Mouse (Mus musculus) MEL (cell line): ENCODE results near the gene Wnt3. TPM values are rescaled to one million over a fixed set of nuclear protein-coding genes. Genes with fewer than 3 reads are reported as not detected.

Source experiments
- DNase-seq: peaks from one replicate; pipeline ENCODE4 v3.0.0; 2011; ENCODE audit warnings: low read depth, low spot score
- H3K27ac ChIP-seq: 2 replicates; pipeline ENCODE4 v1.5.1; 2012; ENCODE audit warnings: low read depth, mild to moderate bottlenecking, control low read depth, low read length, moderate library complexity; ENCODE audit not compliant: control insufficient read depth
- H3K27me3 ChIP-seq, 2 experiments: fragments of 150-350 bp in 1 of 2; sonication (generic) in 1 of 2; 2 replicates each; pipeline ENCODE4 v1.6.1; 2012; ENCODE audit warnings: low read length in 2 of 2, mild to moderate bottlenecking in 2 of 2, improper control_type of control experiment in 1 of 2, moderate library complexity in 1 of 2; ENCODE audit not compliant: insufficient read depth in 2 of 2, control insufficient read depth in 1 of 2
- H3K36me3 ChIP-seq, 2 experiments: 2 replicates each; pipeline ENCODE4 v1.6.1; 2012 to 2014; ENCODE audit warnings: low read length in 2 of 2, improper control_type of control experiment in 1 of 2, inconsistent platforms in 1 of 2, mild to moderate bottlenecking in 1 of 2; ENCODE audit not compliant: insufficient read depth in 2 of 2, control insufficient read depth in 1 of 2
- H3K4me1 ChIP-seq, 2 experiments: fragments of 150-350 bp in 1 of 2; sonication (generic) in 1 of 2; 2 replicates each; pipeline ENCODE4 v1.6.1; 2012; ENCODE audit warnings: low read length in 2 of 2, improper control_type of control experiment in 1 of 2, mild to moderate bottlenecking in 1 of 2; ENCODE audit not compliant: insufficient read depth in 2 of 2, control insufficient read depth in 1 of 2
- H3K4me3 ChIP-seq, 2 experiments: fragments of 150-350 bp in 1 of 2; sonication (generic) in 1 of 2; 2 replicates each; pipeline ENCODE4 v1.5.1; 2012; ENCODE audit warnings: low read depth in 2 of 2, low read length in 2 of 2, mild to moderate bottlenecking in 2 of 2, moderate library complexity in 2 of 2, control low read depth in 1 of 2, improper control_type of control experiment in 1 of 2; ENCODE audit not compliant: control insufficient read depth in 1 of 2, insufficient read depth in 1 of 2
- H3K79me2 ChIP-seq: 2 replicates; pipeline ENCODE4 v1.6.1; 2012; ENCODE audit warnings: mild to moderate bottlenecking, low read length, moderate library complexity; ENCODE audit not compliant: control insufficient read depth, poor library complexity, insufficient read depth
- H3K9ac ChIP-seq: 2 replicates; pipeline ENCODE4 v1.6.1; 2012; ENCODE audit warnings: low read depth, mild to moderate bottlenecking, control low read depth, low read length, moderate library complexity; ENCODE audit not compliant: control insufficient read depth, poor library complexity, severe bottlenecking
- H3K9me3 ChIP-seq: fragments of 150-350 bp; sonication (generic); replicated peaks from 2 replicates; pipeline ENCODE4 v1.6.1; 2012; ENCODE audit warnings: mild to moderate bottlenecking, low read length, improper control_type of control experiment, moderate library complexity; ENCODE audit not compliant: insufficient read depth
- CTCF ChIP-seq, 3 experiments: IDR thresholded peaks in 2 of 3; conservative IDR thresholded peaks in 1 of 3; 2 replicates each; pipeline ENCODE4 v1.5.1; 2011 to 2012; ENCODE audit warnings: low read length in 3 of 3, low read depth in 2 of 3, mild to moderate bottlenecking in 2 of 3, improper control_type of control experiment in 1 of 3, inconsistent platforms in 1 of 3, mixed read lengths in 1 of 3, moderate library complexity in 1 of 3; ENCODE audit not compliant: control insufficient read depth in 1 of 3, insufficient read depth in 1 of 3, poor library complexity in 1 of 3, severe bottlenecking in 1 of 3
- GABPA ChIP-seq: IDR thresholded peaks from 2 replicates; pipeline ENCODE4 v1.6.1; 2012; ENCODE audit warnings: low read depth, mild to moderate bottlenecking, inconsistent platforms, low read length, improper control_type of control experiment, moderate library complexity
- GATA1 ChIP-seq: IDR thresholded peaks from 2 replicates; pipeline ENCODE4 v1.6.1; 2011; ENCODE audit warnings: low read depth, low read length, improper control_type of control experiment
- POLR2A ChIP-seq, 2 experiments: IDR thresholded peaks; 2 replicates each; pipeline ENCODE4 v1.6.1; 2011 to 2012; ENCODE audit warnings: low read length in 2 of 2, mild to moderate bottlenecking in 2 of 2, control low read depth in 1 of 2, improper control_type of control experiment in 1 of 2, low read depth in 1 of 2, moderate library complexity in 1 of 2; ENCODE audit not compliant: control insufficient read depth in 1 of 2, insufficient read depth in 1 of 2, poor library complexity in 1 of 2
- TBP ChIP-seq: IDR thresholded peaks from 2 replicates; pipeline ENCODE4 v1.8.0; 2011; ENCODE audit warnings: low read depth, low read length, improper control_type of control experiment
- TCF12 ChIP-seq: IDR thresholded peaks from 2 replicates; pipeline ENCODE4 v1.6.1; 2014; ENCODE audit warnings: low read depth, mild to moderate bottlenecking, inconsistent platforms, low read length, improper control_type of control experiment, moderate library complexity
- ZMIZ1 ChIP-seq: IDR thresholded peaks from 2 replicates; pipeline ENCODE4 v1.6.1; 2012; ENCODE audit warnings: low read depth, mild to moderate bottlenecking, inconsistent platforms, low read length, improper control_type of control experiment, moderate library complexity
- ZNF384 ChIP-seq: IDR thresholded peaks from 2 replicates; pipeline ENCODE4 v1.6.1; 2012; ENCODE audit warnings: low read depth, mild to moderate bottlenecking, inconsistent platforms, low read length, improper control_type of control experiment
- polyA plus RNA-seq, 2 experiments: library from polyadenylated mRNA; stranded (reverse) in 1 of 2; unstranded in 1 of 2; fragments of >175 nt in 1 of 2; fragments of >200 nt in 1 of 2; gene quantifications; 2 replicates each; pipeline versions ENCODE4 v1.2.1 to v1.2.4; 2012; ENCODE audit warnings: low replicate concordance in 2 of 2, low read depth in 1 of 2; ENCODE audit not compliant: insufficient read length in 2 of 2, insufficient read depth in 1 of 2, missing spikeins in 1 of 2
- total RNA-seq: library from RNA; depleted of rRNA; stranded (reverse); fragments of 300-350 nt; gene quantifications from 2 replicates; pipeline ENCODE4 v1.2.3, GENCODE M21; 2012

Wnt3 gene
- total and polyA plus RNA-seq, 3 experiments, result not detected

GRCm38 (mm10) chr11:103838955-103839354 lies 65.0 kb downstream of the Wnt3 start:
- no peaks in the 10 kb centered on the region for H3K9me3 ChIP-seq
- no peaks in the 10 kb centered on the region for H3K4me1 ChIP-seq
- TF ChIP-seq ZNF384 (peak; percentile 54), POLR2A (IDR thresholded peaks at IDR 0.05; ENCODE audit: control insufficient read depth in 1 of 2, insufficient read depth in 1 of 2, low read depth in 1 of 2, low read length in 2 of 2, poor library complexity in 1 of 2) (no peak)
- H3K27ac ChIP-seq, result no peak overlapping the region
- H3K27me3 ChIP-seq, result no peaks in the 10 kb centered on the region
- no peak overlapping the region for H3K4me3 ChIP-seq
- H3K36me3 ChIP-seq, result peaks cover 0 to 2% of the 10 kb centered on the region in 2 experiments; a peak in 2 of 4 replicates
- no peak overlapping the region for H3K9ac ChIP-seq
- DNase-seq, result no peak
- H3K79me2 ChIP-seq, result no peaks in the 10 kb centered on the region

GRCm38 (mm10) chr11:103840834-103841233 lies 66.9 kb downstream of the Wnt3 start:
- Histone ChIP-seq H3K79me2 (no peaks in the 10 kb centered on the region), H3K9ac (no peak overlapping the region)
- TF ChIP-seq POLR2A (IDR thresholded peaks at IDR 0.05; ENCODE audit: control insufficient read depth in 1 of 2, insufficient read depth in 1 of 2, low read depth in 1 of 2, low read length in 2 of 2, poor library complexity in 1 of 2) (no peak), TBP (no peak), GABPA (no peak)
- TF ChIP-seq, all 39 proteins: peak for 0
- H3K36me3 ChIP-seq, result peaks cover 0 to 2% of the 10 kb centered on the region in 2 experiments; a peak in 2 of 4 replicates
- no peak overlapping the region for H3K4me3 ChIP-seq
- H3K27me3 ChIP-seq, result no peaks in the 10 kb centered on the region
- H3K4me1 ChIP-seq, result no peaks in the 10 kb centered on the region
- no peak overlapping the region for H3K27ac ChIP-seq
- no peak for DNase-seq
- H3K9me3 ChIP-seq, result no peaks in the 10 kb centered on the region

GRCm38 (mm10) chr11:103848287-103848686 lies 74.3 kb downstream of the Wnt3 start:
- Histone ChIP-seq H3K27ac (no peak overlapping the region), H3K9me3 (no peaks in the 10 kb centered on the region), H3K4me1 (peaks cover 5 to 21% of the 10 kb centered on the region in 2 experiments; a peak in 3 of 4 replicates), H3K27me3 (no peaks in the 10 kb centered on the region), H3K9ac (no peak overlapping the region), H3K36me3 (peaks cover 0 to 26% of the 10 kb centered on the region in 2 experiments; a peak in 3 of 4 replicates), H3K4me3 (no peak overlapping the region), H3K79me2 (no peaks in the 10 kb centered on the region)
- TF ChIP-seq TCF12, result no peak
- TF ChIP-seq GABPA, result no peak
- no peak for TF ChIP-seq GATA1
- TF ChIP-seq ZMIZ1, result no peak
- TF ChIP-seq CTCF (IDR thresholded peaks at IDR 0.05 in 2 of 3, conservative IDR thresholded peaks at IDR 0.05 in 1 of 3; ENCODE audit: control insufficient read depth in 1 of 3, insufficient read depth in 1 of 3, low read depth in 2 of 3, low read length in 3 of 3, poor library complexity in 1 of 3, severe bottlenecking in 1 of 3), result no peak
- no peak for DNase-seq
